Mouse (Mus musculus): ENCODE measurements around the gene Rpn2.

GRCm38 (mm10) chr2:157245001-157245400, 33.8 kb upstream of the Rpn2 start:
- TF ChIP-seq CTCF (IDR thresholded peaks at IDR 0.05; ENCODE audit: low read depth, low read length) (no peak), POLR2A (IDR thresholded peaks at IDR 0.05; ENCODE audit: extremely low read depth, insufficient read depth, low read length) (no peak)
